Mouse (Mus musculus) forebrain, embryonic 13.5 days (tissue): Measurements from ENCODE around the gene Bloc1s3. TPM values are rescaled to one million over a fixed set of nuclear protein-coding genes. Genes with fewer than 3 reads are reported as not detected.

ENCODE experiments used
- ATAC-seq: fragments of 200-750 bp; cut with Nextera tagmentation; 2 replicates; pipeline ENCODE4 v1.8.0; 2017
- H3K27ac ChIP-seq: fragments of 300-500 bp; sonication (generic); 2 replicates; pipeline ENCODE4 v1.5.1; 2015; ENCODE audit warnings: inconsistent platforms, mild to moderate bottlenecking, moderate library complexity
- H3K27me3 ChIP-seq: fragments of 300-500 bp; sonication (generic); 2 replicates; pipeline ENCODE4 v1.6.1; 2015; ENCODE audit warnings: mild to moderate bottlenecking, inconsistent platforms
- H3K36me3 ChIP-seq: fragments of 300-500 bp; sonication (generic); 2 replicates; pipeline ENCODE4 v1.6.1; 2015; ENCODE audit warnings: mild to moderate bottlenecking, inconsistent platforms; ENCODE audit not compliant: poor library complexity, severe bottlenecking
- H3K4me1 ChIP-seq: fragments of 300-500 bp; sonication (generic); 2 replicates; pipeline ENCODE4 v1.6.1; 2015; ENCODE audit warnings: inconsistent platforms
- H3K4me2 ChIP-seq: fragments of 300-500 bp; sonication (generic); 2 replicates; pipeline ENCODE4 v1.6.1; 2015; ENCODE audit warnings: inconsistent platforms, mild to moderate bottlenecking, moderate library complexity
- H3K4me3 ChIP-seq: fragments of 300-500 bp; sonication (generic); 2 replicates; pipeline ENCODE4 v1.5.1; 2015; ENCODE audit warnings: mild to moderate bottlenecking, inconsistent platforms
- H3K9ac ChIP-seq: fragments of 300-500 bp; sonication (generic); 2 replicates; pipeline ENCODE4 v1.6.1; 2015; ENCODE audit warnings: mild to moderate bottlenecking, inconsistent platforms
- H3K9me3 ChIP-seq: fragments of 300-500 bp; sonication (generic); replicated peaks from 2 replicates; pipeline ENCODE4 v1.6.1; 2016; ENCODE audit warnings: inconsistent platforms
- whole genome bisulfite sequencing: fragments of 180-500 bp; shearing (Covaris S2); methylation state at CpG from one replicate; pipeline ENCODE4 v1.1.7; 2015; 5-methylcytosine and 5-hydroxymethylcytosine counted together
- polyA plus RNA-seq: library from polyadenylated mRNA; unstranded; fragments of >200 nt; fragmentation: Nextera tagmentation; extraction: Ambion mirVana; gene quantifications from 2 replicates; pipeline ENCODE4 v1.2.1, GENCODE M21; 2015

The Bloc1s3 gene
- polyA plus RNA-seq = 3.3 and 3.4 TPM in 2 replicates

DNA sequence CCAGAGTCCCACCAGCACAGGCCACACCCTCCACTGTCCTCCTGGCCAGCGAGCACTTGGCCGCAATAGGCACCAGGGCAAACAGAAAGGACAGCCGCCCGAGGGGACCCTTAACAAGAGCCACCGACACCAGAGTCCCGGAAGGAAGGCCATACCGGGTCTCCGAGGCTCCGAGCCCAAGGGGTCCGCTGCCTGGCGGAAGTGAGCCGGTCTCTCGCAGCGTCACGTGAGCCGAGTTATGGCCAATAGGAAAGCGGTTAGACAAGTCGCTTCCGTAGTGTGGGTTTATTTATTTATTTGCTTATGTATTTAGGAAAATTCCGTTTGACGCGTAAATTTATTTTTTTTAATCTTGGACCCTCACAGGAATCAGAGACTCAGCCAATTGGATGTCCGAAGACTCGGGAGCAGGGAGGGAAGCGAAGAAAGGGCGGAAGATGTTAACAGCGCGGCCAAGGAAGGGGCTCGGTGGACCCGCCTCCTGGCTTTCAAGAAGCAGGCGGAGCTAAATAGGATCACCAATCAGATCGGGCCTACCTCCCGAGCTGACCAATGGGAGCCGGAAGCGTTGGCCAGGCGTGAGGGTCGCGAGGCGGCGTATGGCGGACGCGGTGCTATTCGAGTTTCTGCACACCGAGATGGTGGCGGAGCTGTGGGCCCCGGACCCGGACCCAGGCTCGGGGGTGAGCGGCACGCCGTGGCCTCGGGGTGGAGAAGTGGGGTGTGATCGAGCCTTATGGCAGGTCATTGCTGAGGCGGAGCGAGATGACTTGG, at the start of gene Bloc1s3, which contains the start of gene Trappc6a:
TSS of gene Bloc1s3 (minus strand) at position 218 of the 774 bp plus-strand sequence.
TSS of gene Trappc6a (plus strand) at position 246 of the 774 bp plus-strand sequence.
- Histone ChIP-seq H3K4me3 (peak within 1 kb of the TSS; percentile 81), H3K4me1 (peaks cover 26% of the 10 kb centered on the region), H3K27me3 (no peaks in the 10 kb centered on the region), H3K4me2 (peak within 1 kb of the TSS; percentile 97), H3K9ac (peak within 1 kb of the TSS; percentile 87), H3K9me3 (no peaks in the 10 kb centered on the region), H3K36me3 (no peaks in the 10 kb centered on the region), H3K27ac (peak within 1 kb of the TSS; percentile 80)
- WGBS = under 1% methylated on average over 56 of the region's 56 CpGs
- peak; percentile 95 for ATAC-seq

DNA sequence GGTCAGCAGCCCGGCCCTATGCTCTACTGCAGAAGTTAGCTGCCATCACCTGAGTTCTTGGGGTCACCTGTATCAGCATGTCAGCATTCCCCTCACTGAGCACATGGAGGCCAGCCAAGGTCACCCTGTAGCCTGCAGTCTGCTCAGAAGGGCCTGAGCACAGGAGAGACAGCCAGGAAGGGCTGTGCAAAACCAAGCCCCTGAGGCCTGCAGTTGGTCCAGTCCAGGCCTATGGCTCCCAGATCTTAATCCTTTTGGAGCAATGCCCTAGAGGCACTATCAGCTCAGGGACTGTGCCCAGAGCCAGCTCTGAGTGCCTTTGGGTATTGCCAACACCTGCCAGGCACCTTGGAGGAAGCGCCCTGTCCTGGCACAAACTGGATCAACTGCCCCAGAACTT, 48.9 kb upstream of the Bloc1s3 start:
- H3K27ac ChIP-seq = no peak overlapping the region
- no peak overlapping the region for H3K9ac ChIP-seq
- H3K27me3 ChIP-seq = no peaks in the 10 kb centered on the region
- no peak overlapping the region for H3K4me2 ChIP-seq
- peaks cover 36% of the 10 kb centered on the region for H3K4me1 ChIP-seq
- ATAC-seq = no peak
- H3K9me3 ChIP-seq = no peaks in the 10 kb centered on the region
- WGBS = 100% methylated on average over 2 of the region's 2 CpGs
- no peak overlapping the region for H3K4me3 ChIP-seq
- H3K36me3 ChIP-seq = peaks cover 42% of the 10 kb centered on the region

DNA sequence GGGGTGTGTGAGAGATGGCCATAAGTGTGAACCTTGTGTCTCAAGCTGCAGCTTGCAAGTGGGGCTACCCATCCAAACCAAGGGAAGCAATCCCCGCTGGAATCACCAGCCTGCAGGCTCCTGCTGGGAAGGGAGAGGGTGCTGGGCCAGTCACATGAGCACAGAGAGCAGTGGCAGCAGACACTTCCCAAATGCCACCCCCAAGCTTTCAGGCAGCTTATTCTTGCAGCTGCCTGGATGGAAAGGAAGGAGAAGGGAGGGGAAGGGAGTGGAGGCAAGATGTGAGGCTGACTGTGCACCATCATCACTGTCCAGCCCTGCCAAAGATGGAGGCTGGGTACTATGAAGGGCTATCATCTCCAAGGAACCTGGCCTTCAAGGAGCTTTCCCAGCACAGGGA, 46.0 kb upstream of the Bloc1s3 start:
- no peaks in the 10 kb centered on the region for H3K9me3 ChIP-seq
- no peak overlapping the region for H3K9ac ChIP-seq
- H3K4me2 ChIP-seq = no peak overlapping the region
- H3K4me3 ChIP-seq = no peak overlapping the region
- ATAC-seq = no peak
- H3K27me3 ChIP-seq = no peaks in the 10 kb centered on the region
- 65% methylated on average over 1 of the region's 1 CpGs for WGBS
- H3K36me3 ChIP-seq = peaks cover 45% of the 10 kb centered on the region
- no peak overlapping the region for H3K27ac ChIP-seq
- H3K4me1 ChIP-seq = peaks cover 13% of the 10 kb centered on the region

DNA sequence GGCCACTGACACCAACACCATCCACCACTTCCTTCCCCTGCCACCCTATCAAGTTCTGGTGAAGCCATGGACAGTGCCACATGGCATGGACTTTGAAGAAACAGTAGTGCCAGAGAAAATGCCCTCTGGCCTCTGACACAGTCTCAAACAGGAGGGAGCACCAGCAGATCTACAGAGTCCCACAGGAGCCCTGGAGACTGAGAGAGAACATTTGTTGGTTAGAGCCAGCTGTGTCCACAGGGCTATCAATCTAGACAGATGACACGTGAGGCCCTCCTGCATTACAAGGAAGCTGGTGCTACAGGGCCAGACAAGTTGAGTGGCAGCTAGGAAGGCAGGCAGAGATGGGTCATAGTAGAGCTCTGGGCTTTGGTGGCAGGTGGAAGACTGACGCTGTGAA, 44.3 kb upstream of the Bloc1s3 start:
- no peak overlapping the region for H3K9ac ChIP-seq
- H3K4me1 ChIP-seq = no peaks in the 10 kb centered on the region
- H3K27ac ChIP-seq = no peak overlapping the region
- no peaks in the 10 kb centered on the region for H3K27me3 ChIP-seq
- no peak overlapping the region for H3K4me3 ChIP-seq
- H3K9me3 ChIP-seq = no peaks in the 10 kb centered on the region
- no peak for ATAC-seq
- no peak overlapping the region for H3K4me2 ChIP-seq
- WGBS = 70% methylated on average over 2 of the region's 2 CpGs
- peaks cover 39% of the 10 kb centered on the region for H3K36me3 ChIP-seq

DNA sequence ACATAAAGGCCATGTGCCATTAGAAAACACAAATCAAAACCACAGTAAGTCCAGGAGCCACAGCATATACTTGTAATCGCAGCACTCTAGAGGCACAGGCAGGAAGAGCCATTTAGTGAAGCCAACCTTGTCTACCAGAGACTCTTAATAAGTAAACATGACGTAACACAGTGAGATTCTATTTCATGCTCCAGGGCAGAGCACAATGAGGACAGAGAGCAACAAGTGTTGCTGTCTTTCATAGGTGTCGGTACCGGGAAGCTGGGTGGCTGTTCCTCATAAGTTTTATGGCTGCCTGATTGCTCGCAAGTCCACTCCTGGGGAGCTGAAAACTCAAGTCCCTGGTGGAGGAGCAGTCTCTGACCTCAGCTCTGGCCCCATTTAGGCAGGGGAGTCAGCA, 43.5 kb upstream of the Bloc1s3 start:
- 0 out of 2 replicates have a peak, but pooled peaks cover 4% of the 10 kb centered on the region for H3K4me1 ChIP-seq
- ATAC-seq = no peak
- H3K27ac ChIP-seq = no peak overlapping the region
- H3K4me2 ChIP-seq = no peak overlapping the region
- peaks cover 35% of the 10 kb centered on the region for H3K36me3 ChIP-seq
- H3K9ac ChIP-seq = no peak overlapping the region
- no peaks in the 10 kb centered on the region for H3K9me3 ChIP-seq
- no peak overlapping the region for H3K4me3 ChIP-seq
- 90% methylated on average over 5 of the region's 5 CpGs for WGBS
- no peaks in the 10 kb centered on the region for H3K27me3 ChIP-seq

DNA sequence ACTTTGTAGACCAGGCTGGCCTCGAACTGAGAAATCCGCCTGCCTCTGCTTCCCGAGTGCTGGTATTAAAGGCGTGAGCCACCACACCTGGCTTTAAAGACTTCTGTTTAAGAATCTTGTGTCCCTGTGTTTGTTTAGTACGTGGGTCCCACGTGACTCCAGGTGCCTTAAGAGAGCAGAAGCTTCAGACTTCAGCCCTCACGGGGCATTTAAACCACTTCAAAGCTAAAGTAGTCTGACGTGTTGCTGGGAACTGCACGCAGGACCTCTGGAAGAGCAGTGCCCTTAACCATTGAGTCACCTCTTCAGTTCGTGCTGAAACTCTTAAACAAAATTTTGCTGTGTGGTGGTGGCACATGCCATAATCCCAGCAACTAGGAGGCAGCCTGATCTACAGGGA, 41.2 kb upstream of the Bloc1s3 start:
- Histone ChIP-seq H3K9me3 (no peaks in the 10 kb centered on the region), H3K9ac (no peak overlapping the region), H3K4me3 (no peak overlapping the region), H3K27me3 (no peaks in the 10 kb centered on the region), H3K27ac (no peak overlapping the region), H3K4me1 (0 out of 2 replicates have a peak, but pooled peaks cover 6% of the 10 kb centered on the region), H3K4me2 (no peak overlapping the region), H3K36me3 (peaks cover 25% of the 10 kb centered on the region)
- WGBS = 94% methylated on average over 10 of the region's 10 CpGs
- no peak for ATAC-seq

DNA sequence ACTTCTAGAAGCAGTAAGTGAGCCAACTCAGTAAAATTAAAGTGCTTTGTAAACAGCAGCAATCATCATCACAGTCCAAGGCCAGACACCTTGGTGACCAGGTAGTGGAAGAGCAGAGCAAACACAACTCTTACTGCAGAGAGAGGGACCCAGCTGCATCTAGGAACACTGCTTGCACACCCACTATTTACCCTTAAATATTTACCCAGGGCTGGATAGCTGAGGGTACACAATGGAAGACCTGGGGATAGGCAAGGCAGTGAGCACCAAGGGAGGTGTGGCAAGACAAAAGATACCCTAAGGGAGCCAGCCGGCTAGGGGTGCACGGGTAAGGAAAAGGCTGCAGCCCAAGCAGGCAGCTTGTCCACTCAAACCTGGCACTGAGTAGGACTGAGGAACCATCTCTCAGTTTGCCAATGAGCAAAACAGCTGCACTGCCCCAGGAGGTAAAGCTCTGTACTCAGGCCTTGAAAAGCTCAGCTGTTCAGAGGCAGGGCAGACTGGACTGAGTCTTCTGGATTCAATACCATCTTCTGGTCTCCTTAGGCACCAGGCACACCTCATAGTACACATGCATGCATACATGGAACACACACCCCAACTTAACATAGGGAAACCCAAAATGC, 39.3 kb upstream of the Bloc1s3 start:
- no peak for ATAC-seq
- Histone ChIP-seq H3K4me1 (peaks cover 13% of the 10 kb centered on the region), H3K4me3 (no peak overlapping the region), H3K9ac (no peak overlapping the region), H3K4me2 (no peak overlapping the region), H3K36me3 (peaks cover 8% of the 10 kb centered on the region; the same call in 1 of the 2 replicates), H3K27ac (no peak overlapping the region), H3K27me3 (no peaks in the 10 kb centered on the region), H3K9me3 (no peaks in the 10 kb centered on the region)
- WGBS = 49% methylated on average over 2 of the region's 2 CpGs

DNA sequence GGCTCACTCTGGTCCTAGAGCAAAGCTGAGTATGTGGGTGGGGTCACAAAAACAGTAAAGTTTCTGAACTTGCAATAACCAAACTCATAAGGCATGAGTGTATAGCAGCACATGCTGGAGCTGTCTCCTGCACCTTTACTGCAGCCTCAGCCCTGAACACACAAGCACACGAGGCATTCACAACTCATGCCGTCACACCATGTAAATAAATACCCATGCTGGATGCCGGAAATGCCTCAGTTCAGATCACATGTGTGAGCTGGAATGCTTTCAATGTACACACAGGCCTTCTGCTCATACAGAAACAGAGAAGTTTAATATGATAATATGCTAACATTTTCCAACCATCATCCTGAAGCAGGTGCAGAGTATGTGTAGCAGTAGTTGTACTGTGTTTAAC, 37.8 kb upstream of the Bloc1s3 start:
- Histone ChIP-seq H3K36me3 (no peaks in the 10 kb centered on the region), H3K27me3 (no peaks in the 10 kb centered on the region), H3K4me1 (peaks cover 27% of the 10 kb centered on the region), H3K9me3 (no peaks in the 10 kb centered on the region), H3K4me2 (no peak overlapping the region), H3K27ac (no peak overlapping the region), H3K4me3 (no peak overlapping the region), H3K9ac (no peak overlapping the region)
- WGBS = 73% methylated on average over 3 of the region's 3 CpGs
- ATAC-seq = no peak

DNA sequence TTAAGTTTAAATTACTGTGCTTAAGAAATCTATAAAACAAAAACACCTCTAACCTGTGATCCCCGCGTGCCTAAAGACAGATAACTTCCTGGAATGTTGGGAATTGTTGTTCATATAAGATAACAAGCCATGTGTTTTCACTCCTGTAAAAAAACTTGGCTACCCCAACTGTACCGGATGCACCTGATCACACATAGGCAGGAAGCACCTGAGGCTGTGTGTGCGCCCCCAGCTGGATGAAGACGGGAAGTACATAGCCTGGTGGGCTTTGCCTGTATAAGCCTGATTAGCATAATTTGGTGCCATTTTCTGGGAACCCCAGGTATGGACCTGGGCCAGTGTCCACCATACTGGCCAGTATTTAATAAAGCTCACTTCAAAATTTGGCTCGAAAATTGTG, 35.4 kb upstream of the Bloc1s3 start:
- Histone ChIP-seq H3K9me3 (no peaks in the 10 kb centered on the region), H3K36me3 (no peaks in the 10 kb centered on the region), H3K27me3 (no peaks in the 10 kb centered on the region), H3K4me3 (no peak overlapping the region), H3K9ac (no peak overlapping the region), H3K4me2 (no peak overlapping the region), H3K4me1 (peaks cover 32% of the 10 kb centered on the region), H3K27ac (no peak overlapping the region)
- ATAC-seq = no peak
- 55% methylated on average over 6 of the region's 6 CpGs for WGBS

DNA sequence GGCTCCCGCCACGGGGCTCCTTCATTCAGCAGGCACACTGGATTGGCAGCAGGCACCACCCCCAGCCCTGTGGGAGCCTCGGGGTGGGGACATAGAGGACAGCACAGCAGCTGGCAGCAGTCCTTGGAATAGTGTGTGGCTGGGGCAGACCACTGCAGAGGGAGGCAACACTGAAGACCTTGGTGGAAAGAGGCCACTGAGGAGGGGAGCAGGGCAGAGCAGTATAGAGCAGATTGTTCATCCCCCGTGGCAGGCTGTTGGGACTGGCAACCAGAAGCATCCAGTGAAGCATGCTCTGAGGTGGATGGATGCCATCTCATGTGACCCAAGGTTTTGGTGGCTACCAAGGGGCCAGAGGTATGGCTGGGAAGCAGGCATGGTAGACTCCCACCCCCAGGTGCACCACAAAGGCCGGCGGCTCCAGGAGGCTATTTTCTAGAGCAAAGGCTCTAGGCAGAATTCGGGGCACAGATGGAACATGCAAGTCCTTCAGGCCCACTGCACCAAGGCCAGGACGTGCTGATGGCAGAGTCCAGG, 34.1 kb upstream of the Bloc1s3 start:
- Histone ChIP-seq H3K36me3 (no peaks in the 10 kb centered on the region), H3K27ac (peak overlapping the region; percentile 75), H3K27me3 (no peaks in the 10 kb centered on the region), H3K4me3 (no peak overlapping the region), H3K9me3 (no peaks in the 10 kb centered on the region), H3K4me1 (peaks cover 32% of the 10 kb centered on the region), H3K9ac (peak overlapping the region; percentile 48; the same call in 1 of the 2 replicates), H3K4me2 (peak overlapping the region; percentile 32)
- peak; percentile 94 for ATAC-seq
- 53% methylated on average over 8 of the region's 8 CpGs for WGBS

DNA sequence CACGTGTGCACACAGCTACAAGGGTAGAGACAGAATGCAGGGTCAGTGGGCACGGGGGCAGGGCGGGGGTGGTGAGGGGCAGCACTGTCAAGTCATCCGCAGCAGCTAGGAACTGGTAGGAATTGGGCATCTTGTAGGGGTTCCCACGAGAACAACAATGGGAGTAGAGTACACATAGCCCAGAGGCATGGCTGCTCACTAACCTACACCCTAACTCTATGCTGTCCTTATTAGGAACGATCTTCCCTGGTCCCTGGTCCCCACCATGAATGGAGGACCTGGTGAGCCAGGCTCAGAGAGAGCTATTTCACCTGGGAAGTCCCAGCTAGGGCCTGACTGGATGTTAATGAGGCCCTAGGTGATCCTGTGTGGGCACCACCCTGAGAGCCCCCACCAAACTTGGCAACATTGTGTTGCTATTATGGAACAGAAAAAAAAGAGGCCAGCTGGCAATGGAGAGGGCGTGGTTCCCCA, 33.6 kb upstream of the Bloc1s3 start:
- Histone ChIP-seq H3K27ac (peak overlapping the region; percentile 75), H3K4me1 (peaks cover 29% of the 10 kb centered on the region), H3K4me2 (peak overlapping the region; percentile 32), H3K9ac (0 out of 2 replicates have a peak overlapping the region, but pooled peaks have one; percentile 48), H3K36me3 (no peaks in the 10 kb centered on the region), H3K27me3 (no peaks in the 10 kb centered on the region), H3K4me3 (no peak overlapping the region), H3K9me3 (no peaks in the 10 kb centered on the region)
- no peak; the same call in 1 of the 2 replicates for ATAC-seq
- 63% methylated on average over 7 of the region's 7 CpGs for WGBS
